Mouse (Mus musculus): ENCODE data around the gene Ankrd61. TPM values are rescaled to one million over a fixed set of nuclear protein-coding genes. Genes with fewer than 3 reads are reported as not detected.

The Ankrd61 gene
- not detected for total RNA-seq (2023)

GRCm38 (mm10) chr5:143897635-143898330 is at the start of gene Ankrd61:
Gene Ankrd61, minus strand, starts transcription at chr5:143897685.

GRCm38 (mm10) chr5:143932831-143933230 is 35.3 kb upstream of the Ankrd61 start, which contains the start of gene Rsph10b:
Gene Rsph10b, plus strand, starts transcription at chr5:143933035.

GRCm38 (mm10) chr5:143927875-143928274 is 30.4 kb upstream of the Ankrd61 start, which contains the start of gene Gm42421:
Gene Gm42421, plus strand, starts transcription at chr5:143928175.

GRCm38 (mm10) chr5:143909417-143910400 is 12.2 kb upstream of the Ankrd61 start, which contains the start of the genes Aimp2 and Pms2:
Gene Aimp2, minus strand, starts transcription at chr5:143909847.
Gene Pms2, plus strand, starts transcription at chr5:143909964.

Other genes with a start within 250 kb of the Ankrd61 start
- gene Usp42, start 165.4 kb downstream of the Ankrd61 start, total RNA-seq (2023) = 10 to 100 TPM; 15.4 to 19.3 TPM
- gene Eif2ak1, start 79.9 kb downstream of the Ankrd61 start, total RNA-seq (2023) = 10 to 100 TPM; 55.3 to 60.3 TPM
- gene Aimp2, start 12.2 kb upstream of the Ankrd61 start, total RNA-seq (2023) = 10 to 100 TPM; 11.5 to 12.8 TPM
- gene Pms2, start 12.3 kb upstream of the Ankrd61 start, total RNA-seq (2023) = 10 to 100 TPM in 1 of 2 experiments, 1 to 10 TPM in 1; 7.7 to 13.6 TPM
- gene Gm42421, start 30.5 kb upstream of the Ankrd61 start, total RNA-seq (2023) = under 1 TPM in 1 of 2 experiments, not detected in 1; 0.84 TPM
- not detected for gene Rsph10b, start 35.4 kb upstream of the Ankrd61 start, total RNA-seq (2023)
- gene Ccz1, start 117.2 kb upstream of the Ankrd61 start, total RNA-seq (2023) = 10 to 100 TPM; 57.7 to 63.0 TPM
- gene Ocm, start 129.0 kb upstream of the Ankrd61 start, total RNA-seq (2023) = not detected
- 10 to 100 TPM; 18.8 to 20.2 TPM for gene Lmtk2, start 202.8 kb upstream of the Ankrd61 start, total RNA-seq (2023)